Mouse (Mus musculus) embryonic stem cell, embryonic (primary cell): ENCODE data around the gene Suclg2.

Experiments
- CTCF ChIA-PET, 4 experiments: fragments of 300-600 bp in 2 of 4; fragments of 350-600 bp in 2 of 4; sonication (Branson Sonifier 250); formaldehyde crosslinking; loops; one replicate each; lab custom pipeline; 2022; ENCODE audit warnings: inconsistent platforms in 2 of 4; lab: Charles Lee
- POLR2A ChIA-PET, 4 experiments: fragments of 300-600 bp in 2 of 4; fragments of 350-600 bp in 2 of 4; sonication (Branson Sonifier 250); formaldehyde crosslinking; loops; one replicate each; lab custom pipeline; 2022; ENCODE audit warnings: antibody characterized with exemption in 4 of 4, inconsistent platforms in 1 of 4; lab: Charles Lee

The Suclg2 gene

DNA sequence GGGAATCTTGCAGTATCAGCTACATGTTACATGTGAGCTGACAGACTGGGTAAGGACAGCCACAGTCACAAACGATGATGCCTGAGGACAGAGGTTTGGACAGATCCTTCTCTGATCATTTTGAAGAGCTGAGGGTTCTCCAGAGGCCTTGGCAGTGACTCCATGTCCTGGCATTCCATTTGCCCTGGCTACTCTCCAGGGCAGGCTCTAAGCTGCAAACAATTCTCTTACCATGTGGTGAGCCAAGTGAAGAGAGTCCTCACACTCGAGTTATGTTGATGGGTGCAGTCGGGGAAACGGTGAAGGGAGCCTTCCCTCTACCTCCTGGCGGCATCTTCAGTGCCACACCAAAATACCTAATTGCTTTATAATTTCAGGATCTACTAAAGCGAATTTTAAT, 235.5 kb downstream of the Suclg2 start:
- POLR2A ChIA-PET = interaction anchor here in 1 of 4 experiments (0.7 to 2.2 kb wide), 2 partner anchors 8 to 17 kb away, joined by 3 to 8 read pairs; no protein-coding TSS in a partner anchor
- CTCF ChIA-PET = no interaction called here

DNA sequence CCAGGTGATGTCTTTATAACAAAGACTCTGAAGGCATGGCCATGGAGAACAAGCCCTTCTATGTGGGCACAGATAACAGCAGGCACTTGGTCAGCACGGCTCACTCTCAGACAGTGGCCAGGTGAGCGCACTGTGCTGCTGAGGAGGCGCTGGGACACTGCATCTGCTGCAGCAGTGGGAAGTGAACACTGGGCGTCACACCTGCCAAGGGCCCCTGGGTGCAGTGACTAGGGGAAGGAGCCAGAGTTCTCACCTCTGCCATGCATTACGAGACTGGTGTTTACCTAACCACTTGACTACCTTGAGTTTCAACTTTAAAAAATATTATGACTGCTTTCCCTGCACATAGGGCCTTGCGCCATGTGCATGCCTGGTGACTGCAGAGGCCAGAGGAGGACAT, 238.8 kb downstream of the Suclg2 start:
- ChIA-PET POLR2A (no interaction called here), CTCF (no interaction called here)

DNA sequence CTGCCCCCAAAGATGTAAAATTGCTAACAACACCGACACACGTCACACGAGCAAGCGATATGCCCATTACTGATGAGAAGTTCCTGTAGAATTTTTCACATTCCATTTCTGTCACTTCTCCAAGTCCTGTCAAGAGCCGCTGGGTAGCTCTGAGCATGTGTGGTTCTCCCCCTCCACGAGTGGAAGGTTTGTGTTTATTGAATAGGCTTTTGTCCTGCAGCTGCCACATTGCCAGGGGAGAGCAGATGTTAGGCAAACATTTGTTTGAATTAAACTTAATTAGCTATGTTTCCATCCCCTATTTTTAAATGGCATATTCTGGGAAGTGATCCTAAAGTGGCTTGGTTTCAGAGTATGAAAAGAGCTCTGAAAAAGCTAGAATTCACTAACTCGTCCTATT, 249.1 kb downstream of the Suclg2 start:
- POLR2A ChIA-PET = no interaction called here
- CTCF ChIA-PET = no interaction called here

DNA sequence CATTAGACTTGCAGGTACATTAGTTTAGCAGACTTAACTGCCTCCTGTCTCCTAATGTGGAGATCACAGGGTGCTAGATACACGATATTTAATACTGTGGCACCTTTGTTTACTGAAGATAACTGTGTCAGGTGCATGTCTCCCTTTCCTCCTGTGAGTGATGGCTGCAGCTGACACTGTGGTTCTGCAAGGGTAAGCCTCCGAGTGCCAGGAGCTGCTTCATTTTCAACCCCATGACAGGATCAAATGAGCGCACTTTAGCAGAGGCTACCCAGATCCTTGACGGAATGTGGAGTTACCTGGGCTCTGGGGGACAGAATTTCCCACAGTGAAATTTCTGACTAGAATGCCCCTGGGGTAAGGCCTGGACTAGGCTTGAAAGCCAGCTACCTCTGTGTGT, 253.3 kb downstream of the Suclg2 start:
- ChIA-PET POLR2A (no interaction called here), CTCF (no interaction called here)

DNA sequence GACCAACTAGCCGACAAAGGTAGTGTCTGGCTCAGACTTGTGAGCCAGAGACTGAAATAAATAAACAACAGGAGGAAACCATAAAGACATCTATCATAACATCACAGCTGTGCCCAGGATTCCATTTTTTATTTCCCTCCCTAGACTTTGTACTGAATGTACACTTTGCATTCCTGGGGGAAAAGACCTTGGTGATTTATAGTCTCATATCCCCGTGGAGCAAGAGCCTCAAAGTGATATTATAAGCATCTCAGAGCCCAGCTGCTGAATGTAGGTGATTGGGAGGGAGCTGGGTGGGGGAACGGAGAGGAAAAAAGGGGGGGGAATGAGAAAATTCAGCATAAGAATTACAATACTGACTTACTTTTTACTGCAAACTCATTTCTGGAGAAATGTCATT, 259.2 kb downstream of the Suclg2 start:
- ChIA-PET CTCF (interaction anchor here in 1 of 4 experiments (0.6 kb wide), 1 partner anchor 450 kb away, joined by 3 read pairs; no protein-coding TSS in a partner anchor), POLR2A (interaction anchor here in 1 of 4 experiments (1.1 kb wide), 1 partner anchor 214 kb away, joined by 3 read pairs; no protein-coding TSS in a partner anchor)

DNA sequence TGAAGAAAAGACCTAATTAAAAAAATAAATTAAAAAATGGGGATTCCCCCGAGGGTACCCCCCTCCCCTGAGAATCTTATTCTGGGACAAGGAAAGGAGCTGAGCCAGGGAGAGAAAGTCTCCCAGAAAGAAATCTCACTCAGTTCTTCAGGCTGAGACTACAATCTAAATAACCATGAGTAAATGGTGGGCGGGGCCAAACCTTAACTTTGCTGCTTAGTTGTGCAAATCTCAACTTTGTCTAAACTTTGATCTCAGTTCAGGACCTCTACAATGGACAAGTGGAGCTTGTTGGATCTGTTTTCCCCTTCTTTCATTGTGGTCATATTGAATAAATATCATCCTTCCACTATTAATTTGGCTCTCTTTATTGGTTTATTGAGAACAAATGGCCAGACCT, 272.4 kb downstream of the Suclg2 start:
- POLR2A ChIA-PET = interaction anchor here in 1 of 4 experiments (1.1 kb wide), 1 partner anchor 272 kb away, joined by 3 read pairs; no protein-coding TSS in a partner anchor
- CTCF ChIA-PET = interaction anchor here in 1 of 4 experiments (0.7 kb wide), 1 partner anchor 386 kb away, joined by 3 read pairs; no protein-coding TSS in a partner anchor

DNA sequence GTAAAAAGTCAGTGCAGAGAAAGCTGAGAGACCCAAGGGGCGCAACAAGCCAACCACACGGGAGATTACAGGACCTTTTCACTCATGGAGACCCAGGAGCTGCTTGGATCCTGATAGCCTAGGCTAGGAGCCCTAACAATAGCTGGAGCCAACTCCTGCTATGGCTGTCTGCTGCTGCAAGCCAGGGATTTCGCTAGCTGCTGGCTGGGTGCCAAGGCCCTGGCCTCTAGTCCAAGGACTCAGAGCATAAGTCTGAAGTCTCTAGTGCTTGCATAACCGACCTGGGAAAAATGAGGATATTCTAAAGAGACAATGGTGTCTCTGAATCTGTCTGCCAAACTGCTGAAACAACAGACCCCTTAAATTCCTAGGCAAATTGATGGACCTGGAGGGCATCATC, 273.6 kb downstream of the Suclg2 start:
- ChIA-PET CTCF (no interaction called here), POLR2A (no interaction called here)
